18 mouse cellular contexts compared by ENCODE assay signal in the genomic region with DNA sequence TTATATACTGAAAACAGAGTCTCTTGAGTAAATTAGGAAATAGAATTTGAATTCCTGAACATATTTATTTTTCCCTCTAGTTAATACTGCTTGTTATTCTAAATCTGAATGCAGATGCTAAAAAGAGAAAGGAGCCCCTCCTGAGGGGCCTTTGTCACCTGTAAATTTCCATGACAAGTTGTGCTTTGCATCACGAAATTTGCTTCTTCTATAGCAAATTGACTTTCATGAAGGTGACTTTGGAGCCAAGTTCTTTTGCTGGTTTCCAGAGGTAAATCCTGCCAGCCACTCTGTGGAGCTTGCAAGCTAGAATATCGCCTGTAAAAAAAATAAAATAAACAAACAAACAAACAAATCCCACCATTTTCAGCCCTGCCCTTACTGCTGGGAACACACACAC.
DNase-seq lines count a peak whose midpoint lies in the region; ATAC-seq lines count a peak whose summit lies in the region.
"Had no signal": no experiment of that assay in that cellular context is flagged by ENCODE, and none has a peak within 500 bp of the region (broad histone marks: within the 10 kb centered on the region; RNA-seq: fewer than 3 reads in every experiment).

No protein-coding gene starts in this region.

- WGBS in midbrain, embryonic 14.5 days, result 43% methylated on average over 2 of the region's 2 CpGs
- whole genome bisulfite sequencing in midbrain, embryonic 10.5 days, result 51% methylated on average over 2 of the region's 2 CpGs

- H3K4me3 ChIP-seq in midbrain, embryonic 14.5 days (replicated peaks; ENCODE audit: low read depth, low read length), result no peak overlapping the region
- H3K4me3 ChIP-seq in midbrain, embryonic 10.5 days, result no peak overlapping the region
- H3K4me3 ChIP-seq: embryonic facial prominence, embryonic 10.5 days; embryonic facial prominence, embryonic 12.5 days; forebrain, embryonic 13.5 days; forebrain, embryonic 15.5 days had no signal

- no peaks in the 10 kb centered on the region for H3K9me3 ChIP-seq in midbrain, embryonic 14.5 days (ENCODE audit: control insufficient read depth, low read length)
- H3K9me3 ChIP-seq in midbrain, embryonic 10.5 days (replicated peaks), result no peaks in the 10 kb centered on the region
- H3K9me3 ChIP-seq: embryonic facial prominence, embryonic 10.5 days; embryonic facial prominence, embryonic 12.5 days; forebrain, embryonic 13.5 days; forebrain, embryonic 15.5 days had no signal

- H3K4me1 ChIP-seq in midbrain, embryonic 14.5 days (ENCODE audit: control insufficient read depth, insufficient read depth, low read length), result no peaks in the 10 kb centered on the region
- peaks cover 4% of the 10 kb centered on the region; the same call in 1 of the 2 replicates for H3K4me1 ChIP-seq in midbrain, embryonic 10.5 days
- H3K4me1 ChIP-seq: embryonic facial prominence, embryonic 10.5 days; embryonic facial prominence, embryonic 12.5 days; forebrain, embryonic 13.5 days; forebrain, embryonic 15.5 days had no signal

- H3K4me2 ChIP-seq in midbrain, embryonic 14.5 days (ENCODE audit: low read length), result no peak overlapping the region
- H3K4me2 ChIP-seq: embryonic facial prominence, embryonic 12.5 days; forebrain, embryonic 13.5 days; forebrain, embryonic 15.5 days had no signal

- H3K27ac ChIP-seq in midbrain, embryonic 14.5 days (replicated peaks; ENCODE audit: low read depth, low read length), result no peak overlapping the region
- no peak overlapping the region for H3K27ac ChIP-seq in midbrain, embryonic 10.5 days (replicated peaks)
- H3K27ac ChIP-seq: embryonic facial prominence, embryonic 10.5 days; embryonic facial prominence, embryonic 12.5 days; forebrain, embryonic 13.5 days; forebrain, embryonic 15.5 days had no signal

- peak; percentile 7 for DNase-seq in heart, adult 11 months
- DNase-seq in heart, postnatal 25 days (ENCODE audit: low spot score), result no peak
- DNase-seq in midbrain, embryonic 14.5 days, result peak; percentile 8
- no peak for DNase-seq in midbrain, embryonic 10.5 days (ENCODE audit: low spot score)
- peak; percentile 43 for DNase-seq in ZHBTc4 (ENCODE audit: low read depth, low spot score)
- no peak for DNase-seq in kidney, postnatal 14 days
- DNase-seq in layer of hippocampus, adult 8-10 months (ENCODE audit: low spot score in 2 of 2), result no peak
- DNase-seq: adrenal gland, adult 2 months; adrenal gland, postnatal 10 days; adrenal gland, postnatal 25 days; B cell, adult 2 months; cerebellum, postnatal 10 days; forebrain, postnatal 0 days had no signal

- no peak overlapping the region for H3K9ac ChIP-seq in midbrain, embryonic 14.5 days (replicated peaks; ENCODE audit: low read length)
- H3K9ac ChIP-seq: embryonic facial prominence, embryonic 12.5 days; forebrain, embryonic 13.5 days; forebrain, embryonic 15.5 days; forebrain, postnatal 0 days had no signal

- no peaks in the 10 kb centered on the region for H3K27me3 ChIP-seq in midbrain, embryonic 14.5 days (ENCODE audit: control insufficient read depth, insufficient read depth, low read length)
- H3K27me3 ChIP-seq in midbrain, embryonic 10.5 days (ENCODE audit: low read depth, poor library complexity, severe bottlenecking), result no peaks in the 10 kb centered on the region
- H3K27me3 ChIP-seq: embryonic facial prominence, embryonic 12.5 days; forebrain, embryonic 13.5 days; forebrain, embryonic 15.5 days had no signal

- no peaks in the 10 kb centered on the region for H3K36me3 ChIP-seq in midbrain, embryonic 14.5 days (ENCODE audit: control insufficient read depth, insufficient read depth, low read length)
- no peaks in the 10 kb centered on the region for H3K36me3 ChIP-seq in midbrain, embryonic 10.5 days
- H3K36me3 ChIP-seq: embryonic facial prominence, embryonic 10.5 days; embryonic facial prominence, embryonic 12.5 days; forebrain, embryonic 15.5 days had no signal

- ATAC-seq in midbrain, embryonic 14.5 days (ENCODE audit: low FRiP score, low TSS enrichment), result no peak
- ATAC-seq: CD4-positive, CD25-positive, alpha-beta regulatory T cell, adult 4 months; forebrain, embryonic 13.5 days; forebrain, embryonic 15.5 days; forebrain, postnatal 0 days had no signal

- intact Hi-C loops in heart, postnatal 25 days (cut with DNase I), result no loop called here

Comparison
In these comparisons a context has a peak if more than half of its experiments do, and no peak if none do; other contexts are left out.
1. DNase-seq: peak in heart, adult 11 months (single experiment), midbrain, embryonic 14.5 days (single experiment) and ZHBTc4 (single experiment); none in heart, postnatal 25 days (single experiment), midbrain, embryonic 10.5 days (single experiment), kidney, postnatal 14 days (single experiment) and layer of hippocampus, adult 8-10 months (0 of 2).